Mouse (Mus musculus): ENCODE results near the gene Golga2.
A peak's percentile ranks its signal among the peaks of the same experiment; 100 is the strongest.
"Not testable (repeated sequence)": the region's sequence is repeated elsewhere in the genome, so short reads cannot be mapped to it uniquely, and the experiment has no call there.

The Golga2 gene

GRCm38 (mm10) chr2:32288371-32288931 is 1.3 kb downstream of the Golga2 start:
- peak; percentile 59 for DNase-seq (ENCODE audit: low read depth)

DNA sequence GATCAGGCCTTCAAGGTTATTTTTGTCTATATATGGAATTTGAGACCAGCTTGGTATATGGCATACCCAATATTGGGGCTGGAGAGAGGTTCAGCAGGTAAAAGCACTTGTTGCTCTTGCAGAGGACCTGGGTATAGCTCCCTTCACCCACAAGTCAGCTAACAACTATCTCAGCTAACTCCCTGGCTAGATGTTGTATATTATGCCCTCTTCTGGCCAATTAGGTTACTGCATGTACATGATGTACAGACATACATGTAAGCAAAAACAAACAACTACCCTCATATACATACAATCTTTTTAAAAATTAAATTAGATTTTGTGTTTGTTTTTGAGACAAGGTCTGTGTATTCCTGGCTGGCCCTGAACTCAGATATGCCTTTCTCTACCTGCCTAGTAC is 2.4 kb downstream of the Golga2 start:
- peak; percentile 87 for DNase-seq (ENCODE audit: low read depth)

GRCm38 (mm10) chr2:32294348-32294747 is 7.2 kb downstream of the Golga2 start:
- DNase-seq (ENCODE audit: low read depth): no peak

DNA sequence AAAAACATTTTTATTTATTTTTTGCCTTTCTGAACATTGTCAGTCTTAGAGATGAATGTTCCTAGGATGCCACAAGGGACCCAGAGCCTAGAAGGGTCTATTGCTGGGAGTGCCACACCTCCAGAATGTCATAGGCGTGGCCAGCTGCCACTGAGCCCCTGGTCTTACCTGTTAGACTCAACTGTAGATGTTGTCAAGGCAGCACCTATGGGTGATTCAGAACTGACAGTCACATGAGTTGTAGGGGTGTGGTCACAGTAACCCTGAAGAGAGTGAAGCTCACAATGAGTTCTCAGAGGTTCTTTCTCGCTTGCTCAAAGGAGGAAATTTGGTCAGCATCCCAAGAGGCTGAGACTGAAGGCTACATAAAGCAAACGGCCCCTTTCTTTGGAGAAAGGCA is 8.1 kb downstream of the Golga2 start:
- no peak for DNase-seq (ENCODE audit: low read depth)

DNA sequence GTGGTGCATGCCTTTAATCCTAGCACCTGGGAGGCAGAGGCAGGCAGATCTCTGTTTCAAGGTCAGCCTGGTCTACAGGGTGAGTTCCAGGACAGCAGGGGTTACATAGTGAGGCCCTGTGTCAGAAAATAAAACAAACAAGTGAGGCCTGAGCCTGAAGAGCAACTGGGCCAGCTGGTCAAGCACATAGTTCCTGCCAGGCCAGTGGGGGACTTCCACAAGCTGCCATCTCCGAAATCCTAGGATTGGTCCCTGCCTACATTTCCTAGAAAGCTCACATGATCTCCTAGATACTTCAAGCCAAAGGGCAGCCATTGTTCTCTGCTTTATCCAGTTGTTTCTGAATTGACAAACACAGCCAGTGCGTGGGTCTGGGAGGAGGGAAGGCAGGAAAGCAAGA is 8.7 kb downstream of the Golga2 start:
- not testable (repeated sequence) for DNase-seq (ENCODE audit: low read depth)

- DNase-seq (ENCODE audit: low read depth): no peak
Measured at GRCm38 (mm10) chr2:32299469-32299868, 12.3 kb downstream of the Golga2 start.

GRCm38 (mm10) chr2:32302952-32303351 is 15.8 kb downstream of the Golga2 start:
- DNase-seq (ENCODE audit: low read depth): no peak

DNA sequence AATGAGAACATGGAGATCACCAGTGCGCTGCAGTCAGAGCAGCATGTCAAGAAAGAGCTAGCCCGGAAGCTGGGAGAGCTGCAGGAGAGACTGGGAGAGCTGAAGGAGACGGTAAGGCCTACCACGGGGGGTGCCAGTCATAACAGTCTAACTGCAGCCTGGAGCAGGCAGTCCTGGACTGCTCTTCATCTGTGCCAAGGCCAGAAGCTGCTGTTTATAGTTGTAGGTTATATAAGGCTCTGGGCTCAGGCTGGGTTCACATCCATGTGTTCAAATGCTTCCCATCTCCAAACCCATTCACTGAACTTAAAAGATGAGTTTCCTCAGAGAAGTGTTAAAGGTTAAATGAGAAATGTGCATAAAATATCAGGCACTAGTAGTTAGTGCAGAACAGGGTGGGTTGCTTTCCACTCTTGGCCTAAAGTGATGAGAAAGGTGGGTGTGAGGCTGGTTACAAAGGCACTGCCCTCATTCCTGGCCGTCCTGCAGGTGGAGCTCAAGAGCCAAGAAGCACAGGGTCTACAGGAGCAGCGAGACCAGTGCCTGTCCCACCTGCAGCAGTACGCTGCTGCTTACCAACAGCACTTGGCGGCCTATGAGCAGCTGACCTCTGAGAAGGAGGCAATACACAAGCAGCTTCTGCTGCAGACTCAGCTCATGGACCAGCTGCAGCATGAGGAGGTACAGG is 17.1 kb downstream of the Golga2 start:
- peak; percentile 55 for DNase-seq (ENCODE audit: low read depth)

GRCm38 (mm10) chr2:32305668-32306067 is 18.5 kb downstream of the Golga2 start:
- DNase-seq (ENCODE audit: low read depth): no peak

GRCm38 (mm10) chr2:32306176-32306575 is 19.0 kb downstream of the Golga2 start:
- no peak for DNase-seq (ENCODE audit: low read depth)

DNA sequence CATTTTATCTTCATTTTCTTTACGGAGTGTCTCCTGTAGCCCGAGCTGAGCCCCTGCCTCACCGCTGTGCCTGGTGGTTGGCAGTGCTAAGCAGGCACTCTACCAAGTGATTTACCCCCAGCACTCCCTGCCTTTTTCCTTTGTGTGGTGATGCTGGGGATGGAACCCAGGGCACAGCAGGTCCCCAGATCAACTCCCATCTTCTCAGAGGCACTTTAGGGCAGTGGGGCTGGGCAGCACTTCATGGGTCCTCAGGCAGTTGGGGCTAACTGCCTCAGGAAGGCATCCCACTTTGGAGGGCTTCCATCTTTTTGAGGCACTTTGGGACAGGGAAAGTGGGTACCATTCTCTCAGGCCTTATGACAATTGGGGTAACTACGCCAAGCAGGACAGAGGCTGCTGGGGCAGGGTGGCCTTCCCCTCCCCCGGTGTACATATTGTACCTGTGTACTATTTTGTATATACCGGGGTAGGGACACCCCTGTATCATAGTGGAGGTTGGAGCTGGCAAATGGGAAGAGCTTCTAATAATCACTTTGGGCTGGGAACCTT is 20.1 kb downstream of the Golga2 start:
- no peak for DNase-seq (ENCODE audit: low read depth)

- peak; percentile 60 for DNase-seq (ENCODE audit: low read depth)
Measured at GRCm38 (mm10) chr2:32307941-32308760, 21.0 kb downstream of the Golga2 start.

- DNase-seq (ENCODE audit: low read depth): no peak
Measured at GRCm38 (mm10) chr2:32308870-32309568, 21.8 kb downstream of the Golga2 start.

DNA sequence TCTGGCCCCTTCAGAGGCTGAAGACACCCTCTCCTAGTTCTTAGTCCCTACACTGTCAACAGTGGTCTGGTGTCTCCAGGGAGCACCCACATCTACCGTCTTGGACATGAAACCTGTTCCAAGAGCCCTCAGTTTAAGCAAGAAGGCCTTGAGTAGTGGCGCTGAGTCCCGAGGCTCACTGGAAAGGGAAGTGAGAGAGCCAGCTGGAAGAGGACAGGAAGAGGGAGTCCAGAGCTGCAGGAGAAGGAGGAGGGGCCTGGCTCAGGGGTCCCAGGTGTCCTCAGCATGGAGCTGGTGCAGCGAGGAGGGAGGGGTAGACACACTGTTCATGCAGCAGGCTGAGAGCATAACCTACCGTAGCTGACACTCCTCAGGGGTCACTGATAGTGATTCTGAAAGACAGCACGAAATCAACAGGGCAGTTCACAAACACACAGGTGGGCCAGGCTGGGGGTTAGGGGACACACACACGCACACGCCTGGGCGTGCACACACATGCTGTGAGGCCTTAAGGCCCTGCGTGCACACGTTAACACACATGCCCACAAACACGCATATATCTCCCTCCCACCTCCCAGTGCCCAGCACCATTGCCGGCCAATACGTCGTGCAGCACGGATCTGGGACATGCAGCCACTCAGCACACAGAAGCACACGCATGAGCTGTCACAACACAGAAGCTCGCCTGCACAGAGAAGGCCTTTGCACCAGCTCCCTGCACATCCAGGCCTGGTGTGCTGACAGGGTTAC is 23.1 kb downstream of the Golga2 start:
- DNase-seq (ENCODE audit: low read depth): no peak

DNA sequence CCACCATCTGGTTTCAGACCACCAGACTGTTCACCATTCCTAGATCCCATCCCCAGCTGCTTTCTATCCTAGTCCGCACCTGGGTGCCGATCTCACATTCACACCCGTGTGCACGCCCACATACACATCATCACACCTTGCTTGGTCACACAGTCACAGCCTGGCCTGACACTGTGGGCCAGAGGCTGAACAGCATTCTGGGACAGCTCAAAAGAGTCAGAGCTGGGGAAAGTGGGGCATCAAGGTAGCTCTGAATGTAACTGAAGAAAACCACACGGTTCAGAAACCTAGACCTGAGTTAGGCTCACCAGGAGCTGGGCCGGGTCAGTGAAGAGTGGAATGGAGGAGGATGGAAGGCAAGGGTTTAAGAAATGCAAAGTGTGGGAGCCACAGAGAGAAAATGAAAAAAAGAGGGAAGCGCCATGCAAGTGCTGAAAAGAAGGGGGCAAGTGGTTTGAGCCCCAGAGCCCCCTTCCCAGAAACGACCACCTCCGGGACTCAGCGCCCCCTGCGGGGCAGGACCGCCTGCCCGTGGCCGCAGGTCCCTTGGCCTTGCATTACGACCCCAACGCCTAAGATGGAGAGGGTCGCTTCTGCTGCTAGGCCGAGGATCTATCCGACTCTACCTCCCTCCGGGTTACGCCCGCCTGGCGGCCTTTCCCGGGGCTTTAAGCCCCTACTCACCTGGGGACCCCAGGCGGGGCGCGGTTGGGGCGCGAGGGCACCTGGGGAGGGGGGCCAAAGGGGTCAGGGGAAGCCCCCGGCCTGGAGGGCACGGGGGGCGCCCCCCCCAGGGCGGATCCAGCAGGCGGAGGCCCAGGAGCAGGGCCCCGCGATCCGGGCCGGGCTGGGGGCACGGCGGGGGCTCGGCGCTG is 24.5 kb downstream of the Golga2 start:
- DNase-seq (ENCODE audit: low read depth): no peak

GRCm38 (mm10) chr2:32312318-32312964 is 25.3 kb downstream of the Golga2 start:
- no peak for DNase-seq (ENCODE audit: low read depth)

- DNase-seq (ENCODE audit: low read depth): no peak
Measured at GRCm38 (mm10) chr2:32314831-32315230, 27.6 kb downstream of the Golga2 start.

- DNase-seq (ENCODE audit: low read depth): no peak
Measured at GRCm38 (mm10) chr2:32315751-32316150, 28.6 kb downstream of the Golga2 start.

- DNase-seq (ENCODE audit: low read depth): no peak
Measured at GRCm38 (mm10) chr2:32316887-32317656, 29.9 kb downstream of the Golga2 start.

All from 416B (cell line).